Mouse (Mus musculus): ENCODE results near the gene Cnr1.

Gene Cnr1

DNA sequence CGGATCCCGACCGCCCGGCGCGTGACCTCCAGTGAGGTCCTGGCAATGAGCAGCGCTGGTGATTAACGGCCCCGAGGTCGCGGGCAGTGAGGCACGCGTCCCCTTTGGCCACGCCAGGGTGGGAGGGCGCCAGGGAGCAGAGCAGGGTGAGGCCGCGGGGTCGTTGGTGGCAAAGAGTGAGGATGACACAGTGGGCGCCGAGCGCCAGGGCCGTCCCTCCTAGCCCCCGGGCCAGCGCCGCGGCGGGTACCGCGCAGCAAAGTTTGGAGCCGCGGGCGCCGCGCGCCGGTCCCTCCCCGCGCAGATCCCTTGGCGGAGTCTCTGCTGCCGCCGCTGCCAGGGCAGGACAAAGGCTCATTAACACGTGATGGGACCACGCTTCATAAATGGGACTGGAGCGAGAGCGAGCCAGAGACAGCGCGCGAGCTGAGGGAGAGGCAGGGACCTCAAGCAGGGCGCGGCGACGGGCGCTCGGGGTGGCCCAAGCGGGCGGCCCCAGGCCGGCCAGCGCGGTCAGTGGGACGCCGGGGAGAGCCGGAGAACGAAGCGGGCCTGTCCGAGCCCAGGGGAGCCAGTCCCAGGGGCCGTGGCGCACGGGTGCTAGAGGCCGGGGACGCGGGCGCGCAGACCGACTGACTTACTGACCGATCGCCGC lies at the start of gene Cnr1:
Cnr1 (plus strand) TSS at position 360 of the 655 bp plus-strand sequence.
- DNase-seq (ENCODE audit: low read depth, low spot score): peak; percentile 95

DNA sequence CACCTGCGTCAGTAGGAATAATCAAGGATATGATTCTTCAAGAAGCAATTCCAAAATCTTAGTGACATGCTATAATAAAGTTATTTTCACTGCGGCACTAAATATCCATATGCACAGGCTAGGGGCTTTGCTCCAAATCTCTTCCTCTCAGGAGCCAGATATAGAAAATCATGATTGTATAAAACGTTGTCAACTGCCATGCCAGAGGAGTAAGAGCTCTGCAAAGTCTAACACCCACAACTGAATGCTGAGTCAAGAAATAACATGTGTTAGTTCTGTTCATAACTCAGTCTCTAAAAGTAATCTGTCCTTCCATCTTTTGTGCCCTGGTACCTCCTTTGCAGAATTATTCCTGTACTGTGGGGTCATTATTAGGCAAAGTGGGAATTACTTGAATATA lies 44.4 kb upstream of the Cnr1 start:
- DNase-seq (ENCODE audit: low read depth, low spot score): peak; percentile 71

- peak; percentile 80 for DNase-seq (ENCODE audit: low read depth, low spot score)
These were observed 38.4 kb upstream of the Cnr1 start for GRCm38 (mm10) chr4:33886026-33886425.

- DNase-seq (ENCODE audit: low read depth, low spot score): peak; percentile 99
These were observed 34.4 kb upstream of the Cnr1 start for GRCm38 (mm10) chr4:33889976-33890375.

- no peak for DNase-seq (ENCODE audit: low read depth, low spot score)
These were observed 32.1 kb upstream of the Cnr1 start for GRCm38 (mm10) chr4:33892178-33892869.

GRCm38 (mm10) chr4:33893841-33894240 lies 30.6 kb upstream of the Cnr1 start:
- peak; percentile 92 for DNase-seq (ENCODE audit: low read depth, low spot score)

GRCm38 (mm10) chr4:33895046-33895445 lies 29.3 kb upstream of the Cnr1 start:
- DNase-seq (ENCODE audit: low read depth, low spot score): peak; percentile 32

GRCm38 (mm10) chr4:33895491-33895890 lies 28.9 kb upstream of the Cnr1 start:
- DNase-seq (ENCODE audit: low read depth, low spot score): no peak

- DNase-seq (ENCODE audit: low read depth, low spot score): peak; percentile 99
These were observed 22.7 kb upstream of the Cnr1 start for GRCm38 (mm10) chr4:33901659-33902058.

DNA sequence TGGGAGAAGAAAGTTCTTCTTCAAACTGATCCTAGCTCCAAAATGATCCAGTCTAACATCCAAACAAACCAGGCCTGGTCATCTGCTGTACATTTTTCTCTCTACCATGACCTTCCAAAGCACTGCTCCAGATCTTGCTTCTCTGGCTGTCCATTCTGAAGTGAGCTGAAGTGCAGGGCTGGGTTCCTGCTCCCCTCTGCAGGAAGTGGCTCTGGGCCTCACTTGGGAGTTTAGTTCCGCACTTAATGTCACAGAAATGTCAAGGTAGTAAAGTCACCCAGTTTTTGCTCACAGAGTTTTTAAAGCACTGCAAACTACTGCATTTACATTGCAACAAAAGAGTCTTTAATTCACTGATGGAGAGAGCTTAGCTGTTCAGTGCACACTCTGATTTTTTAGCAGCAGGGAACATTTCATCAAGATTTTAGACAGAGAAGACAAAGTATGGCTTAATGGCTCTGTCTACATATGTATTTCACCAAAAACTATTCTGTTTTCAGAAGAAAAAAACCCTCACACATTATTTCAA lies 20.5 kb upstream of the Cnr1 start:
- DNase-seq (ENCODE audit: low read depth, low spot score): no peak

GRCm38 (mm10) chr4:33904826-33905225 lies 19.6 kb upstream of the Cnr1 start:
- no peak for DNase-seq (ENCODE audit: low read depth, low spot score)

DNA sequence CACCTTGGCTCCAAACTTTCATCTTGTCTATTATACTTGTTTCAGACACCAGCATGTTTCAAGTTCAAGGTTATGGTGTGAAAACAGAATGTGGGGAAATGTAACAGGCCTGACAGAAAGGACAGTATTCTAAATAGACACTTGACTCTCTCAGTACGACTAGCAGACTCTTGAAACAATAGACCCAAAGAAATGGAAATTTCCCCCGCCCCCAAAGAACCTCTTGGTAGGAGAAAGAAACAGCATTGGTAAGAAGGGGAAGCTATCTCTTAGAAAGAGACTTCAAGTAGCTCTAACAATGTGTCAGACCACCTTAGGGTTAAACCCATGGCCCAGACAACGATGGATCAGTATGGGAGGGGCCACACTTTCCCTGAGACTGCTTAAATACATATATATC lies 15.6 kb upstream of the Cnr1 start:
- no peak for DNase-seq (ENCODE audit: low read depth, low spot score)

- DNase-seq (ENCODE audit: low read depth, low spot score): peak; percentile 84
These were observed 8.7 kb upstream of the Cnr1 start for GRCm38 (mm10) chr4:33915730-33916129.

DNA sequence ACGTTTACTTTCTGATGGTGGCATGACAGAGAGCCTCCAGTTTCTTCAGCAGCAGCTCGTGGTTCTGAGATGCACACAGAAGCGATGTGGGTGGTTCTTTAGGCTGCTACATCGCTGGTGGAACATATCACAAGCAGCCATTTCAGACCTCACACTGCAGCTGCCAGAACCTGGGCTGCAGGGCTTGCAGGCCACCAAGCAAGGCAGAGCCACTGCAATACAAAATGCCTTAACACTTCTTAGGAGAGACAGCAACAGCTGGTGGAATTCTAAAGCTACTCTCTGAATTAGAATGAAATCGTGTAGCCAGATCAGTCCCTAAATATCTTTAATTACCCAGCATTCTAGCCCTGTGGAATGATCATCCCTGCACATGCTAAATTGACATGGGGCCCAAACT lies 3.6 kb upstream of the Cnr1 start:
- DNase-seq (ENCODE audit: low read depth, low spot score): no peak

GRCm38 (mm10) chr4:33923151-33923760 lies 1.1 kb upstream of the Cnr1 start:
- peak; percentile 88 for DNase-seq (ENCODE audit: low read depth, low spot score)

DNA sequence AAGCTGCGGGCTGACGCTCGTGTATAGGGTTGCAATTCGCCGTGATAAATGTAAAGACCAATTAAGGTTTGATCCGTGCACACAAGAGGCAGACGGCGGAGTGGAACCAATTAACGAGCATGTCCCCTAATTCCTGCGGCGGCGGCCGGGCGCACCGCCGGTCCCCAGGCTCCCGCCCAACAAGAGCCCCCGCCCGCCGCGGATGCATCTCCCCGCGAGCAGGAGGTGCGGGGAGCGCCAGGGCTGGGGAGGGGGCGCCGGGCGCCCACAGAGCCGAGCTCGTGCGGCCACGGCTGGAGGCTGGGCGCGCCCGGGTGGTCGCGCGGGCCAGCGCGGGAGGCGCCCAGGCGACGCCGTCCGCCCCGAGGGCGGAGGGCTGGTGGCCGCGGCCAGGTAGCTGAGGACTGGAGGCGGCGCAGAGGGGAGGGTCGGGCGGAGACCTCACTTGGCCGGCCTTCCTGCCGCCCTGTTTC lies 596 bp upstream of the Cnr1 start:
- DNase-seq (ENCODE audit: low read depth, low spot score): peak; percentile 58

- DNase-seq (ENCODE audit: low read depth, low spot score): peak; percentile 86
These were observed 474 bp downstream of the Cnr1 start for GRCm38 (mm10) chr4:33924889-33925245.

DNA sequence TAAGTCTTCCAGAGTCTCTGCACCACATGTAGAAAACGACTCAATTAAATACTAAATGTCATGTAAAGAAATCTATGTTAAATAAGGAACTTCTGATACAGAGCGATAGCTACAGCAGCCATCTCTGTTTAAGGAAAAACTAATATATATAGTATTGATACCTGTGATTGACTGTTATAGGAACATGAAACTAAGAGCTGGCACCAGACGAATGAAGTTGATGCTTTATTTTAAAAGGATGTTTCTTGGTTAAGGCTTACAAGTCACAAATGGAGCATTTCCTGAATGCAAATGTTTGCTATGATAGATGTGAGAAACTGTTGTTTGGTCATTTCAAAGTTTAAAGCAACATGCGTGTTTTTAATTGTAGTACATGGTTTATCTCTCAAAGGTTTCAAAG lies 1.1 kb downstream of the Cnr1 start:
- no peak for DNase-seq (ENCODE audit: low read depth, low spot score)

DNA sequence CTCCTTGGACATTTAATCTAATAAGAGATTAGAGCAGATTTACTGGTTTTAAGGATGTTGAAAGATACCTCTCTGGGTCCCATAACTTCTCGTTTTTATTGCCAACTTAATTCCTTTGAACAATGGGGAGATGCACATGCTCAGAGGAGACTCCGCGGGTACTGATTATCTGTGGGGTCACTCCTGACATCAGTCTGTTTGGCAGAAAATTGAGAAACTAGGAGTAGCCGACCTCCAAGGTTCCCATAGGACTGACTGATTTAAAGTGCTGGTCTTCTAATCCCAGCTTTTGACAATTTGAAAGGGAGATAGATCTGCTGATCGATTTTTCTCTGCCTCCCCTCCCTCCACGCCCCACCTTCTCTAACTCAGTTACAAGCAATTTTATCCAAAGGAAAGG lies 1.6 kb downstream of the Cnr1 start:
- no peak for DNase-seq (ENCODE audit: low read depth, low spot score)

DNA sequence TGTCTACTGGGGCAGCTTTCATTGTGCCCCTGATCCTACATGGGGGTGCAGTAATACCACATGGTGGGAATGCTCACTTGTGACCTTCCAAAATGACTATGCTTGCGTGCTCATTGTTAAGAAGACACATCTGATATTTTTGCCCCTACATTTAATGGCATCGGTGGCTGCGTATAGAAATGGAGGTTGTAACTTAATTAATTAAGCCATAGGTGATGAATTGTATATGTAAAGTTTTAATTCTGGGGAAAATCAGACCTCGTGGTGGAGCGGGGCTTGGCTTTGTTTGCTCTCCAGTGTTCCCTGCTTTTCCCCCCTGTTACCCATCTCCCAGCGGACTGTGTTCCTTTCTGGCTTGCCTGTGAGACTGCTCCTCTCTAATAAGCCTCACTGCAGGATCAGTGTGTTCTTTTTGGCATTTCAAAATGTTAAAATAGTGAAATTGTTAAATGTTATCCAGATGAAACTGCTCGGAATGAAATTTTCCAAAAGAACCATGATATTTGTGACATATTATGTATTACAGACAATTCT lies 2.4 kb downstream of the Cnr1 start:
- peak; percentile 60 for DNase-seq (ENCODE audit: low read depth, low spot score)

- no peak for DNase-seq (ENCODE audit: low read depth, low spot score)
These were observed 3.3 kb downstream of the Cnr1 start for GRCm38 (mm10) chr4:33927644-33928043.

DNA sequence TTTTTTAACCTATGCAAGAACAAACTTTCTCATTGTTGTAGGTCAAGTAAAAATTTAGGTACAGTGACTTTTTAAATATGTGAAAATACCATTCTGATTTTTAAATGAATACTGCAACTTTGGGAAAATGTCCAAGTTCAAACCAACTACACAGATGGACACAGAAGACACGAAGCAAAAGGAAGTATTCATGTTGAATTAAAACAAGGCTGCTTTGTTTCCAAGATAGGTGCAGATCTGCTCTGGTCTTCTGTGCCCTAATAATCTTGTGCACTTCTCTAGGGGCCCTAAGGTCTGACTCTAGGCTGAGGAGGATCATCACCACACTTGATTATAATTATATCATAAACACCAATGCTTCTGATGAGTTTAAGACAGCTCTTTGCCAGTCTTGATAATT lies 4.1 kb downstream of the Cnr1 start:
- no peak for DNase-seq (ENCODE audit: low read depth, low spot score)
